Mouse (Mus musculus) MEL (cell line): Measurements from ENCODE around the gene Tex9. TPM values are rescaled to one million over a fixed set of nuclear protein-coding genes. Genes with fewer than 3 reads are reported as not detected.
A peak's percentile ranks its signal among the peaks of the same experiment; 100 is the strongest.

Source experiments
- DNase-seq: peaks from one replicate; pipeline ENCODE4 v3.0.0; 2011; ENCODE audit warnings: low read depth, low spot score
- H3K27ac ChIP-seq: 2 replicates; pipeline ENCODE4 v1.5.1; 2012; ENCODE audit warnings: low read depth, mild to moderate bottlenecking, control low read depth, low read length, moderate library complexity; ENCODE audit not compliant: control insufficient read depth
- H3K27me3 ChIP-seq, 2 experiments: fragments of 150-350 bp in 1 of 2; sonication (generic) in 1 of 2; 2 replicates each; pipeline ENCODE4 v1.6.1; 2012; ENCODE audit warnings: low read length in 2 of 2, mild to moderate bottlenecking in 2 of 2, improper control_type of control experiment in 1 of 2, moderate library complexity in 1 of 2; ENCODE audit not compliant: insufficient read depth in 2 of 2, control insufficient read depth in 1 of 2
- H3K36me3 ChIP-seq, 2 experiments: 2 replicates each; pipeline ENCODE4 v1.6.1; 2012 to 2014; ENCODE audit warnings: low read length in 2 of 2, improper control_type of control experiment in 1 of 2, inconsistent platforms in 1 of 2, mild to moderate bottlenecking in 1 of 2; ENCODE audit not compliant: insufficient read depth in 2 of 2, control insufficient read depth in 1 of 2
- H3K4me1 ChIP-seq, 2 experiments: fragments of 150-350 bp in 1 of 2; sonication (generic) in 1 of 2; 2 replicates each; pipeline ENCODE4 v1.6.1; 2012; ENCODE audit warnings: low read length in 2 of 2, improper control_type of control experiment in 1 of 2, mild to moderate bottlenecking in 1 of 2; ENCODE audit not compliant: insufficient read depth in 2 of 2, control insufficient read depth in 1 of 2
- H3K4me3 ChIP-seq, 2 experiments: fragments of 150-350 bp in 1 of 2; sonication (generic) in 1 of 2; 2 replicates each; pipeline ENCODE4 v1.5.1; 2012; ENCODE audit warnings: low read depth in 2 of 2, low read length in 2 of 2, mild to moderate bottlenecking in 2 of 2, moderate library complexity in 2 of 2, control low read depth in 1 of 2, improper control_type of control experiment in 1 of 2; ENCODE audit not compliant: control insufficient read depth in 1 of 2, insufficient read depth in 1 of 2
- H3K79me2 ChIP-seq: 2 replicates; pipeline ENCODE4 v1.6.1; 2012; ENCODE audit warnings: mild to moderate bottlenecking, low read length, moderate library complexity; ENCODE audit not compliant: control insufficient read depth, poor library complexity, insufficient read depth
- H3K9ac ChIP-seq: 2 replicates; pipeline ENCODE4 v1.6.1; 2012; ENCODE audit warnings: low read depth, mild to moderate bottlenecking, control low read depth, low read length, moderate library complexity; ENCODE audit not compliant: control insufficient read depth, poor library complexity, severe bottlenecking
- H3K9me3 ChIP-seq: fragments of 150-350 bp; sonication (generic); replicated peaks from 2 replicates; pipeline ENCODE4 v1.6.1; 2012; ENCODE audit warnings: mild to moderate bottlenecking, low read length, improper control_type of control experiment, moderate library complexity; ENCODE audit not compliant: insufficient read depth
- BHLHE40 ChIP-seq: IDR thresholded peaks from 2 replicates; pipeline ENCODE4 v1.6.1; 2012; ENCODE audit warnings: low read depth, mild to moderate bottlenecking, inconsistent platforms, low read length, improper control_type of control experiment, borderline replicate concordance
- CHD1 ChIP-seq: IDR thresholded peaks from 2 replicates; pipeline ENCODE4 v1.6.1; 2012; ENCODE audit warnings: low read depth, mild to moderate bottlenecking, inconsistent platforms, low read length, improper control_type of control experiment
- CTCF ChIP-seq, 3 experiments: IDR thresholded peaks in 2 of 3; conservative IDR thresholded peaks in 1 of 3; 2 replicates each; pipeline ENCODE4 v1.5.1; 2011 to 2012; ENCODE audit warnings: low read length in 3 of 3, low read depth in 2 of 3, mild to moderate bottlenecking in 2 of 3, improper control_type of control experiment in 1 of 3, inconsistent platforms in 1 of 3, mixed read lengths in 1 of 3, moderate library complexity in 1 of 3; ENCODE audit not compliant: control insufficient read depth in 1 of 3, insufficient read depth in 1 of 3, poor library complexity in 1 of 3, severe bottlenecking in 1 of 3
- E2F4 ChIP-seq: IDR thresholded peaks from 2 replicates; pipeline ENCODE4 v1.6.1; 2011; ENCODE audit warnings: low read depth, low read length, improper control_type of control experiment, borderline replicate concordance
- ELF1 ChIP-seq: IDR thresholded peaks from 2 replicates; pipeline ENCODE4 v1.6.1; 2014; ENCODE audit warnings: low read depth, mild to moderate bottlenecking, inconsistent platforms, low read length, improper control_type of control experiment, moderate library complexity
- EP300 ChIP-seq, 2 experiments: IDR thresholded peaks; 2 replicates each; pipeline ENCODE4 v1.6.1; 2011; ENCODE audit warnings: improper control_type of control experiment in 2 of 2, low read length in 2 of 2, low read depth in 1 of 2, mild to moderate bottlenecking in 1 of 2
- ETS1 ChIP-seq: IDR thresholded peaks from 2 replicates; pipeline ENCODE4 v1.6.1; 2012; ENCODE audit warnings: low read depth, mild to moderate bottlenecking, inconsistent platforms, low read length, improper control_type of control experiment, moderate library complexity
- GABPA ChIP-seq: IDR thresholded peaks from 2 replicates; pipeline ENCODE4 v1.6.1; 2012; ENCODE audit warnings: low read depth, mild to moderate bottlenecking, inconsistent platforms, low read length, improper control_type of control experiment, moderate library complexity
- GATA1 ChIP-seq: IDR thresholded peaks from 2 replicates; pipeline ENCODE4 v1.6.1; 2011; ENCODE audit warnings: low read depth, low read length, improper control_type of control experiment
- HCFC1 ChIP-seq: IDR thresholded peaks from 2 replicates; pipeline ENCODE4 v1.6.1; 2012; ENCODE audit warnings: low read depth, mild to moderate bottlenecking, inconsistent platforms, low read length, improper control_type of control experiment, moderate library complexity
- MAFK ChIP-seq: IDR thresholded peaks from 2 replicates; pipeline ENCODE4 v1.6.1; 2011; ENCODE audit warnings: low read depth, mild to moderate bottlenecking, low read length, improper control_type of control experiment, borderline replicate concordance
- MAX ChIP-seq: IDR thresholded peaks from 2 replicates; pipeline ENCODE4 v1.6.1; 2011; ENCODE audit warnings: low read length, improper control_type of control experiment
- MAZ ChIP-seq: IDR thresholded peaks from 2 replicates; pipeline ENCODE4 v1.6.1; 2012; ENCODE audit warnings: low read depth, mild to moderate bottlenecking, inconsistent platforms, low read length, improper control_type of control experiment
- MXI1 ChIP-seq: IDR thresholded peaks from 2 replicates; pipeline ENCODE4 v1.6.1; 2011; ENCODE audit warnings: mild to moderate bottlenecking, low read depth, low read length, improper control_type of control experiment
- MYB ChIP-seq: IDR thresholded peaks from 2 replicates; pipeline ENCODE4 v1.6.1; 2011; ENCODE audit warnings: mild to moderate bottlenecking, low read depth, low read length, improper control_type of control experiment
- MYC ChIP-seq: IDR thresholded peaks from 2 replicates; pipeline ENCODE4 v1.6.1; 2011; ENCODE audit warnings: low read depth, mild to moderate bottlenecking, low read length, improper control_type of control experiment, moderate library complexity
- NELFE ChIP-seq: IDR thresholded peaks from 2 replicates; pipeline ENCODE4 v1.6.1; 2011; ENCODE audit warnings: low read depth, low read length, improper control_type of control experiment
- NRF1 ChIP-seq: IDR thresholded peaks from 2 replicates; pipeline ENCODE4 v1.6.1; 2014; ENCODE audit warnings: low read depth, mild to moderate bottlenecking, inconsistent platforms, low read length, improper control_type of control experiment, moderate library complexity; ENCODE audit not compliant: poor library complexity, insufficient read depth, severe bottlenecking
- POLR2A ChIP-seq, 2 experiments: IDR thresholded peaks; 2 replicates each; pipeline ENCODE4 v1.6.1; 2011 to 2012; ENCODE audit warnings: low read length in 2 of 2, mild to moderate bottlenecking in 2 of 2, control low read depth in 1 of 2, improper control_type of control experiment in 1 of 2, low read depth in 1 of 2, moderate library complexity in 1 of 2; ENCODE audit not compliant: control insufficient read depth in 1 of 2, insufficient read depth in 1 of 2, poor library complexity in 1 of 2
- POLR2AphosphoS2 ChIP-seq: IDR thresholded peaks from 2 replicates; pipeline ENCODE4 v1.6.1; 2011; ENCODE audit warnings: low read length, improper control_type of control experiment
- POLR2AphosphoS5 ChIP-seq: IDR thresholded peaks from 2 replicates; pipeline ENCODE4 v1.6.1; 2012; ENCODE audit warnings: low read depth, borderline replicate concordance, mild to moderate bottlenecking, inconsistent platforms, low read length, moderate library complexity, mixed read lengths
- RAD21 ChIP-seq: IDR thresholded peaks from 2 replicates; pipeline ENCODE4 v1.6.1; 2011; ENCODE audit warnings: mild to moderate bottlenecking, low read depth, low read length, improper control_type of control experiment
- RCOR1 ChIP-seq: IDR thresholded peaks from 2 replicates; pipeline ENCODE4 v1.6.1; 2012; ENCODE audit warnings: low read depth, mild to moderate bottlenecking, inconsistent platforms, low read length, improper control_type of control experiment
- SIN3A ChIP-seq: IDR thresholded peaks from 2 replicates; pipeline ENCODE4 v1.6.1; 2012; ENCODE audit warnings: low read length, improper control_type of control experiment, inconsistent platforms
- SMC3 ChIP-seq: IDR thresholded peaks from 2 replicates; pipeline ENCODE4 v1.6.1; 2011; ENCODE audit warnings: low read depth, low read length, improper control_type of control experiment
- TAL1 ChIP-seq: IDR thresholded peaks from 2 replicates; pipeline ENCODE4 v1.6.1; 2012; ENCODE audit warnings: mild to moderate bottlenecking, inconsistent platforms, low read length, moderate library complexity, mixed read lengths
- TBP ChIP-seq: IDR thresholded peaks from 2 replicates; pipeline ENCODE4 v1.8.0; 2011; ENCODE audit warnings: low read depth, low read length, improper control_type of control experiment
- TCF12 ChIP-seq: IDR thresholded peaks from 2 replicates; pipeline ENCODE4 v1.6.1; 2014; ENCODE audit warnings: low read depth, mild to moderate bottlenecking, inconsistent platforms, low read length, improper control_type of control experiment, moderate library complexity
- UBTF ChIP-seq: IDR thresholded peaks from 2 replicates; pipeline ENCODE4 v1.6.1; 2012; ENCODE audit warnings: low read depth, mild to moderate bottlenecking, inconsistent platforms, low read length, improper control_type of control experiment, moderate library complexity, borderline replicate concordance; ENCODE audit not compliant: insufficient read depth
- USF1 ChIP-seq: IDR thresholded peaks from 2 replicates; pipeline ENCODE4 v1.6.1; 2014; ENCODE audit warnings: low read depth, mild to moderate bottlenecking, inconsistent platforms, low read length, improper control_type of control experiment, moderate library complexity
- USF2 ChIP-seq, 2 experiments: IDR thresholded peaks; 2 replicates each; pipeline ENCODE4 v1.6.1; 2011 to 2012; ENCODE audit warnings: improper control_type of control experiment in 2 of 2, low read length in 2 of 2, borderline replicate concordance in 1 of 2, inconsistent platforms in 1 of 2, low read depth in 1 of 2, mild to moderate bottlenecking in 1 of 2; ENCODE audit not compliant: insufficient read depth in 1 of 2
- ZC3H11A ChIP-seq: IDR thresholded peaks from 2 replicates; pipeline ENCODE4 v1.6.1; 2012; ENCODE audit warnings: low read depth, mild to moderate bottlenecking, inconsistent platforms, low read length, improper control_type of control experiment
- ZKSCAN1 ChIP-seq: IDR thresholded peaks from 2 replicates; pipeline ENCODE4 v1.6.1; 2012; ENCODE audit warnings: low read depth, mild to moderate bottlenecking, inconsistent platforms, low read length, improper control_type of control experiment, moderate library complexity
- ZMIZ1 ChIP-seq: IDR thresholded peaks from 2 replicates; pipeline ENCODE4 v1.6.1; 2012; ENCODE audit warnings: low read depth, mild to moderate bottlenecking, inconsistent platforms, low read length, improper control_type of control experiment, moderate library complexity
- ZNF384 ChIP-seq: IDR thresholded peaks from 2 replicates; pipeline ENCODE4 v1.6.1; 2012; ENCODE audit warnings: low read depth, mild to moderate bottlenecking, inconsistent platforms, low read length, improper control_type of control experiment
- polyA plus RNA-seq, 2 experiments: library from polyadenylated mRNA; stranded (reverse) in 1 of 2; unstranded in 1 of 2; fragments of >175 nt in 1 of 2; fragments of >200 nt in 1 of 2; gene quantifications; 2 replicates each; pipeline versions ENCODE4 v1.2.1 to v1.2.4; 2012; ENCODE audit warnings: low replicate concordance in 2 of 2, low read depth in 1 of 2; ENCODE audit not compliant: insufficient read length in 2 of 2, insufficient read depth in 1 of 2, missing spikeins in 1 of 2
- total RNA-seq: library from RNA; depleted of rRNA; stranded (reverse); fragments of 300-350 nt; gene quantifications from 2 replicates; pipeline ENCODE4 v1.2.3, GENCODE M21; 2012

The Tex9 gene
- total and polyA plus RNA-seq, 3 experiments = 7.0 to 17.1 TPM; not detected in 1

DNA sequence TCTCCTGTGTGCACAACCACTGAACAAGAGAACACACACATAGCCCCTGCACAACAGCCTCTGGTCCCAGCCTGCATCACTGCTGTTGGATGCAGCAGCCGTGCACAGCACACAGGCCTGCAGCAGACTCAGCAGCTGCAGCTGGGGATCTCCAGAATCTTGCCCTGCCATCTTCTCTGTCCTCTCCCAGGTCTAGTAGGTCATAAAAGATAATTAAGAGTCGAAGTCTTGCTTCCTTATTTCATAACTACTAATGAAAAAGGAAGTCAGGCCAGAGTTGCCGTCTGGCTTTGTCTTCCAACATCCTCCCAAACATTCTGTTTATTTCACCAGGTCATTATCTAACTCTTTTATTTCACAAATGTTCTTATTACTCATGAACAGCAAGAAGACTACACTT is 31.2 kb downstream of the Tex9 start:
- TF ChIP-seq MAFK = no peak
- TF ChIP-seq GABPA = no peak
- no peak for TF ChIP-seq RCOR1
- no peak for TF ChIP-seq ZMIZ1
- TF ChIP-seq MAX = no peak
- TF ChIP-seq ELF1 = no peak
- TF ChIP-seq SIN3A = no peak
- TF ChIP-seq NRF1 = no peak
- no peak for TF ChIP-seq MXI1
- TF ChIP-seq TBP = 0 out of 2 replicates have a peak, but pooled peaks have one; percentile 39
- TF ChIP-seq EP300 (IDR thresholded peaks at IDR 0.05; ENCODE audit: low read depth in 1 of 2, low read length in 2 of 2) = peak; percentile 81 to 83
- TF ChIP-seq ZNF384 = no peak
- peak; percentile 82 for TF ChIP-seq GATA1
- peak; percentile 76 for TF ChIP-seq ETS1
- TF ChIP-seq SMC3 = no peak
- TF ChIP-seq TCF12 = peak; percentile 82
- no peak for TF ChIP-seq MAZ
- no peak for TF ChIP-seq E2F4
- no peak for TF ChIP-seq CHD1
- TF ChIP-seq BHLHE40 = no peak
- TF ChIP-seq MYB = no peak
- TF ChIP-seq ZC3H11A = no peak
- TF ChIP-seq POLR2A (IDR thresholded peaks at IDR 0.05; ENCODE audit: control insufficient read depth in 1 of 2, insufficient read depth in 1 of 2, low read depth in 1 of 2, low read length in 2 of 2, poor library complexity in 1 of 2) = 0 out of 4 replicates have a peak, but pooled peaks of 1 of the 2 experiments have one; percentile 28
- TF ChIP-seq USF2 (IDR thresholded peaks at IDR 0.05; ENCODE audit: borderline replicate concordance in 1 of 2, insufficient read depth in 1 of 2, low read depth in 1 of 2, low read length in 2 of 2) = no peak
- no peak for TF ChIP-seq MYC
- TF ChIP-seq RAD21 = no peak
- TF ChIP-seq POLR2AphosphoS2 = no peak
- no peak for TF ChIP-seq HCFC1
- no peak for TF ChIP-seq POLR2AphosphoS5
- TF ChIP-seq CTCF (IDR thresholded peaks at IDR 0.05 in 2 of 3, conservative IDR thresholded peaks at IDR 0.05 in 1 of 3; ENCODE audit: control insufficient read depth in 1 of 3, insufficient read depth in 1 of 3, low read depth in 2 of 3, low read length in 3 of 3, poor library complexity in 1 of 3, severe bottlenecking in 1 of 3) = no peak
- TF ChIP-seq ZKSCAN1 = no peak
- TF ChIP-seq TAL1 = peak; percentile 78
- no peak for TF ChIP-seq UBTF
- no peak for TF ChIP-seq NELFE
- no peak for TF ChIP-seq USF1
- Histone ChIP-seq H3K27me3 (no peaks in the 10 kb centered on the region), H3K79me2 (0 out of 2 replicates have a peak, but pooled peaks cover 2% of the 10 kb centered on the region), H3K4me3 (no peak overlapping the region), H3K36me3 (peaks cover 20 to 50% of the 10 kb centered on the region in 2 experiments), H3K4me1 (peaks cover 15 to 31% of the 10 kb centered on the region in 2 experiments), H3K27ac (peak overlapping the region; percentile 53), H3K9ac (no peak overlapping the region), H3K9me3 (no peaks in the 10 kb centered on the region)
- DNase-seq = peak; percentile 82
